Mouse (Mus musculus) ovary, adult 18-20 months (tissue): ENCODE measurements around the gene Rybp.

ENCODE experiments used
- DNase-seq: peaks from one replicate; pipeline ENCODE4 v3.0.0; 2022; ENCODE audit warnings: low spot score, mixed read lengths

The Rybp gene

GRCm38 (mm10) chr6:100219971-100220370 is 67.3 kb downstream of the Rybp start:
- DNase-seq, result no peak

- peak; percentile 80 for DNase-seq
Observed at GRCm38 (mm10) chr6:100218541-100219341, 68.5 kb downstream of the Rybp start.

- no peak for DNase-seq
Observed at GRCm38 (mm10) chr6:100217507-100217906, 69.8 kb downstream of the Rybp start.

GRCm38 (mm10) chr6:100216945-100217344 is 70.3 kb downstream of the Rybp start:
- DNase-seq, result no peak

- no peak for DNase-seq
Observed at GRCm38 (mm10) chr6:100215809-100216208, 71.5 kb downstream of the Rybp start.

- no peak for DNase-seq
Observed at GRCm38 (mm10) chr6:100214132-100214913, 73.0 kb downstream of the Rybp start.

GRCm38 (mm10) chr6:100213596-100213995 is 73.7 kb downstream of the Rybp start:
- DNase-seq, result no peak

- DNase-seq, result no peak
Observed at GRCm38 (mm10) chr6:100212820-100213219, 74.5 kb downstream of the Rybp start.

- no peak for DNase-seq
Observed at GRCm38 (mm10) chr6:100211646-100212045, 75.6 kb downstream of the Rybp start.

GRCm38 (mm10) chr6:100210517-100210916 is 76.8 kb downstream of the Rybp start:
- no peak for DNase-seq

GRCm38 (mm10) chr6:100206741-100207275 is 80.5 kb downstream of the Rybp start:
- no peak for DNase-seq

- DNase-seq, result no peak
Observed at GRCm38 (mm10) chr6:100206261-100206660, 81.0 kb downstream of the Rybp start.

GRCm38 (mm10) chr6:100204436-100204835 is 82.8 kb downstream of the Rybp start:
- no peak for DNase-seq

GRCm38 (mm10) chr6:100203492-100203891 is 83.8 kb downstream of the Rybp start:
- DNase-seq, result no peak

GRCm38 (mm10) chr6:100202091-100202490 is 85.2 kb downstream of the Rybp start:
- no peak for DNase-seq

GRCm38 (mm10) chr6:100197102-100197501 is 90.2 kb downstream of the Rybp start:
- DNase-seq, result no peak

GRCm38 (mm10) chr6:100195870-100196409 is 91.3 kb downstream of the Rybp start:
- DNase-seq, result peak; percentile 81

- DNase-seq, result no peak
Observed at GRCm38 (mm10) chr6:100195091-100195490, 92.2 kb downstream of the Rybp start.

- no peak for DNase-seq
Observed at GRCm38 (mm10) chr6:100193760-100194159, 93.5 kb downstream of the Rybp start.

- DNase-seq, result no peak
Observed at GRCm38 (mm10) chr6:100192691-100193229, 94.5 kb downstream of the Rybp start.

GRCm38 (mm10) chr6:100190803-100191559 is 96.3 kb downstream of the Rybp start:
- no peak for DNase-seq

- no peak for DNase-seq
Observed at GRCm38 (mm10) chr6:100190310-100190709, 97.0 kb downstream of the Rybp start.
